Mouse (Mus musculus) right cerebral cortex, postnatal 4 days (tissue): ENCODE measurements around the gene Csrp3.

Experiments used
- DNase-seq: peaks from one replicate; pipeline ENCODE4 v3.0.0-alpha.2; 2022

Csrp3 gene

GRCm38 (mm10) chr7:48864671-48865458 is 17.0 kb upstream of the Csrp3 start:
- no peak for DNase-seq

- no peak for DNase-seq
Observed at GRCm38 (mm10) chr7:48864199-48864598, 16.4 kb upstream of the Csrp3 start.

GRCm38 (mm10) chr7:48861796-48862195 is 14.0 kb upstream of the Csrp3 start:
- no peak for DNase-seq

- no peak for DNase-seq
Observed at GRCm38 (mm10) chr7:48860948-48861347, 13.1 kb upstream of the Csrp3 start.

DNA sequence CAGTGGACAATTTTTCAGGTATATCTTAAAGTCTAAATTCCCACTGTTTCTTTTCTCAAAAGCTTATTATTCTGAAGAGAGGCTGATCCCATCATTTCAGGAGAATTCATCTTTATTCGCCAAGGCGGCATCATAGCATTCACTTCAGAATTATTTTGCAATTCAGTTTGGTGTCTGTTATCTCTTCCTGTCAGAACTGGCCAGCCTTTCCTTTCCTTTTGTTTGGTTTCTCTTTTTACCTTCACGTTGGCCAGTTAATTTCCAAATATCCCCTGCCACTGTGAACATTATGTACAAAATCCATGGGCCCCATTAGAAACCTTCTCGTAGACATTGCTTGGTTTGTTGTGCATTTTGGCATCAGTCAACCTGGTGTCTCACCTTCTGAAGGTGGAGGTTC is 11.5 kb upstream of the Csrp3 start:
- DNase-seq, result no peak

DNA sequence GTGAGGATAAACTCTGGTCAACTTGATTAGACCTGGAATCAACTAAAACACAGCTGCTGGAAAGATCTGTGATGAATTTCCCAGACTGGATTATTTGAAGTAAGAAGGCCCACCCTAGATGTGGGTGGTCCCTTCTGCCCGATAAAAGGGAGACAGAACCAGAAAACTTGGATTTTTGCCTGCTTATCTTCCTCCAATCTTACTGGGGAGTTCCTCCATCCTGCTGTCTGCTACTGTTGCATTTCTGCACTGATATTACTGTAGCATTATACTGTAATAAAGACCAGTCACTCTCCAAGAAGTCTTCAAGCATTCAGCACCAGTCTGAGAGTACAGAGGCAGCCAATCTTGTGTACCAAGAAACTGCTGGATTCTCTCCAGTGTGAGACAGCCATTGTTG is 10.4 kb upstream of the Csrp3 start:
- DNase-seq, result no peak

GRCm38 (mm10) chr7:48855461-48855860 is 7.6 kb upstream of the Csrp3 start:
- no peak for DNase-seq

DNA sequence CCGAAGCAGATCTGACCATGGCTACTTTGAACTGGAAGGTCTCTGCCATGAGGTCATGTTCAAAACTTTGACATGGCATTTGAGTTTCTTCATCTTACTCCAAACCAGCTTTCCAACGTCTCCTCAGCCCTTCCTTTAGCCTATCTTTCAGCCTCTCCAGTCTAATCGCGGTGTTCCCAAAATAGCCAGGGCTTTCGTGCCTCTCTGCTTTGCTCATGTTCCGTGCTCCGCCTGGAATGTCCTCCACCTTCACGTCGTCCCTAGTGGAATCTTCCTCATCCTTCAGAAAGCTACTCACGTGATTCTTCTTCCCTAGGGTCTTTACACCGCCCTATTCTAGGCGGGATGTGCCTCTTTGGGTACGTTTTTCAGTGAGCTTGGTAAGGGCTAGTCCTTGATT is 5.7 kb upstream of the Csrp3 start:
- no peak for DNase-seq

GRCm38 (mm10) chr7:48851529-48852104 is 3.8 kb upstream of the Csrp3 start:
- DNase-seq, result no peak

GRCm38 (mm10) chr7:48846755-48847154 is 1.1 kb downstream of the Csrp3 start:
- no peak for DNase-seq

DNA sequence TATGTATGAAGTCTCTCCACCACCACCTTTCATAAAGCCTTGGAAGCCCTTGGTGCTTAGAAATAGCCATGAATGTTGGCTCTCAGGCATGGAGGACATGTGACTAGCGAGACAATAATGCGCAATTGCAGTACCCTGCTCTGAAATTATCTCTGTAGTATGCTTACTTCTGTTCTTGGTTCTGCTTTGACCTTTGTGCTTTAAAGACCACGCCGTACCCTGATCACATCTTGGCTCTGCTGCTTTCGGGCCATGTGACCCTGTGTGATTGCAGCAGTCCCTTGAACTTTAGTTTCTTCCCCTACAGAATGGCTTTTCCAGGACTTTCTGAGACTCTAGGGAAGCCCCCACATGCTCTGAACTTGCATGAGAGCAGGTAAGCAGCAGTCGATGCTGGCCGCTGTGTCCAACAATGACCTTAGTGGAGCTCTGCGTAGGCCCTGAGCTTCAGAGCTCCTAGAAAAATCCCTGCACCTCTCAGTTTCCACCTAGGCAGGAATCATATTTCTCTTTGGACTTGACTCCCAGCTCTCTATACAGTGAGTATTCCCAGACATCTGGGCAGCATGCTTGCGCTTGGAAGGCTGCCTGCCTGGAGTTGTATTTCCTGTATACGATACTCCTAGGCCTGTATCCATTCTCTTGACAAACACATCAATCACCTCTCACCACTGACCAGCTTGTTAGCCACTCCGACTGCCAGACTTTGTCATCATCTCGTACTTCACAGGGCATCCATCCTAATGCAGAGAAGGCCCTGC is 2.4 kb downstream of the Csrp3 start:
- DNase-seq, result no peak

DNA sequence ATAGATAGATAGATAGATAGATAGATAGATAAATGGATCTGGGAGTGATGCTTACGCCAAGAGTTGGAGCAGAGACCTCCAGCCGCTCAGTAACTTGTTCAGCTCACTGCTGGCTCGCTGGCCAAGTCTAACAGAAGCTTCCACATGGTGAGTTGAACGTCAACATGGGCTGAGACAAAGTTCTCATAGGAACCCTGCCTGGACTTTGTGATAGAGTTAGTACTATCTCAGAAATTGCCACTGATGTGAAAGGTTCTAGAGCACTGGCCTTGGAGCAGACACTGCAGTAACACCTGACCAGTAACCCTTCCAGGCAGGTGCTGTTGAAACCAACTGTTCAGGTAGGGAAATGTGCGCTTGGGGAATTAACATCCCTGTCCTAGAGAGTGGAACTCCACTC is 4.3 kb downstream of the Csrp3 start:
- DNase-seq, result no peak

DNA sequence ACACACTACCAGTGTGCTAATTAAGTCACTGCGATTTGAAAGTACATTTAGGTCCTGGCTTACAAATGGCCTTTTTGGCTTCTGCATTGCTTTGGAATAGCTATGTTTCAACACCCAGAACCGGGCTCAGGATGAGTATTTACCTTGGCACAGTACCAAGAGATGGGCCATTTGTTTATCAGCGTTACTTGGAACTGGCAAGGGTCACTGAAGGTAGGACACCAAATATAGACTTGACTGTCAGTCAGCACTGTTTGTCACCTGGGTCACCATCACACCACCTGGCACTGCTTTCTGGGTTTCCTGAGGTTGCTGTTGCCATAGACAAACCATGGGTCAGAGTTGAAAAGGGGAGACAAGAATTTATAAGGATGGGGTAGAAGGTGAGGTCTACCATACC is 5.5 kb downstream of the Csrp3 start:
- no peak for DNase-seq

DNA sequence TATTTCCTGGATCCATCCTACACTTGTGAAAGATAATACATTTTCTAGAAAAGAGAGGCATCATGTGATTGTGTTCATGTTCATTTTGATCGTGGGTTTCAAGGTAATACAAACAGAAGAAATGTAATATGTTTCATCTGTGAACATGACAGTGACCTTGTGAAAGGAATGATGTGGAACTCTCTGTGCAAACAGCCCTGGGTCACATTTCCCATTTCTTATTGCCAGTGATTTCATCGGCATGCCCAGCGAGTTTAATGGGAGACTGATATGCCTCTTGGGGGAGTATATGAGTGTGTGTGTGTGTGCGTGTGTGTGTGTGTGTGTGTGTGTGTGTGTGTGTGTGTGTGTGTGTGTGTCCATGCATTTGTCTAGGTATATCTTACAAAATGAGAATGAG is 6.3 kb downstream of the Csrp3 start:
- DNase-seq, result no peak

DNA sequence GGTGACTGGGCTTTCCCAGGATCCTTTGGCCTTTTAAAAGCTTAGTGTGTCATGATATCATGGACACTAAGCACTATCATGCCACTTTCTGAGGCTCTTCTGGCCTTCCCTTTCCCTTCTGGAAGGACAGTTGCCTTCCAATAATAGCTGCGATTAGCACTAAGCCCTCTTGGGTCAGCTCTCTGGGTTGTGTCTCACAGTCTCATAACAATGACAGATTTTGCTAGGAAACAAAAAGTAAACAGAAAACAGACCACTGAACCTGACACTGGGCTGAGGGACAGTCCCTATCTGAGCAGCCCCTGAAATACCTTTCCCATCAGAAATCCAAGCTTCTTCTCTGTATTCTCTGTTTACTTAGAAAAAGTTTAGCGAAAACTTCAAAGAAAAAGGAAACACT is 7.3 kb downstream of the Csrp3 start:
- no peak for DNase-seq

- no peak for DNase-seq
Observed at GRCm38 (mm10) chr7:48838434-48838833, 9.4 kb downstream of the Csrp3 start.

DNA sequence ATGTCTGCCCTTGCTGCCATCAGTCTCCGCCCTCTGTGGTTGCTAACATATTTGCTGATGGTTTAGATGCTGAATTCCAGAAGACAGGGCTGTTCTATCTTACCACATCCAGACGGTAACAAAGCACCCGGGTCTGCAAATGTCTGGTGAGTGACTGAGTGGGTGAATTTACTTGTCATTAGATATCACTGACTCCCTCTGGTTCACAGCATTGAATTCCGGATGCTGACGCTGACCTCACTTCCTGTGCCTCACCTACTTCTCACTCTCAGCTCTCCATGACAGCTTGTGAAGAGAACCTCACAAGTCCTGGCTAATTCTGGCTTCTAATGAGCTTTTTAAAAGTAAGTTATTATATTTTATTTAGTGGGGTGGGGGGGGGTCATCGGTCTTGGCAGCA is 10.9 kb downstream of the Csrp3 start:
- no peak for DNase-seq

DNA sequence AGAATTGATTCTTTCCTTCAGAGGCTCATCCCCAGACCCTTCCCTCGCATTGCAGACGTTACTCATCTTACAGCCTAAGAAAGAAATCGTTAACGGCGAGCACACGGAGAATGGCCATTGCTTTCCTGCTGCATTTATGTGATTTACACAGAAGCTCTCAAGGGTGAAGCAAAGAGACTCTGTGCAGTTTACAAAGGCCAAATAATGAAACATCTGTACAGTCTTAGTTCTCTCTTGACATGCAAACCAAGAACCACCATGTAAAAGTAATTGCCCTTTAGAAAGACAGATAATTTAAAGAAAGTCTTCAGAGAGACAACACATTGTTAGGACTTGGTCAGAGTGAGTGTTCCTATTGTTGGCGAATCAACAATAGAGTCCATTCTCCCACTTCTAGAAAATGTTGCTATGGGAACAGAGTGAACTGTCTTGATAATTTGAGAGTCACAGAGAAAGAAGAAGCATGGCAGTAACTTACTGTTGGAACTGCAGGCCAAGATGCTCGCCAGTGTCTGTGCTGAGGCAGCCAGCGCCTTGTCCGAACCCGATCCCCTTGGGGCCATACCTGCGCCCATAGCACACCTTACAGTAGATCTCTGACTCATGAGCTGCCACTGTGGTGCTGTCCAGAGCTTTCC is 12.7 kb downstream of the Csrp3 start:
- no peak for DNase-seq

- no peak for DNase-seq
Observed at GRCm38 (mm10) chr7:48834371-48834970, 13.4 kb downstream of the Csrp3 start.

DNA sequence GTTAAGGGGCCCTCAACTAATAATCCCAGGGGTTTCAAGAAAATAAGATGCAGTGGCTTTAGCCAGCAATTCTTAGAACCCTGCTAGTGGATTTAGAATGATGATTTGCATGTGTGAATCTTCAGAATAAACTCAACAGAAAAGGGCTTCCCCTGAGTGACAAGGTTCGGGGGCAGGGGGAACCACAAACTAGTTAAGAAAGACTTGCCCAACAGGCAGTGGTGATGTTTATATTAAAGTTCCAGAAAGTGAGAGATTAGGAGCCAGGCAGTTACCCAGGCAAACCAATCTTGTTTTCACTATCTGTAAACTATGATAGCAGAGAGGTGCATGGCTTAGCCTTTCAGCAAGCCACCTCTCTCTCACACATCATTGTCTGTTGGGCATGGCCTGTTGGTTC is 15.1 kb downstream of the Csrp3 start:
- DNase-seq, result no peak

GRCm38 (mm10) chr7:48830395-48830794 is 17.4 kb downstream of the Csrp3 start:
- no peak for DNase-seq

GRCm38 (mm10) chr7:48829177-48829910 is 18.5 kb downstream of the Csrp3 start:
- no peak for DNase-seq
